Mouse (Mus musculus) duodenum, adult 2 months (tissue): ENCODE measurements around the gene Thoc2. TPM values are rescaled to one million over a fixed set of nuclear protein-coding genes. Genes with fewer than 3 reads are reported as not detected.

Source experiments
- polyA plus RNA-seq: library from polyadenylated mRNA; depleted of rRNA; stranded (reverse); fragments of >200 nt; gene quantifications from 2 replicates; pipeline ENCODE4 v1.2.3, GENCODE M21; 2012; ENCODE audit warnings: low replicate concordance; rRNA removed

Gene Thoc2
- 0.70 and 0.83 TPM in 2 replicates for polyA plus RNA-seq

DNA sequence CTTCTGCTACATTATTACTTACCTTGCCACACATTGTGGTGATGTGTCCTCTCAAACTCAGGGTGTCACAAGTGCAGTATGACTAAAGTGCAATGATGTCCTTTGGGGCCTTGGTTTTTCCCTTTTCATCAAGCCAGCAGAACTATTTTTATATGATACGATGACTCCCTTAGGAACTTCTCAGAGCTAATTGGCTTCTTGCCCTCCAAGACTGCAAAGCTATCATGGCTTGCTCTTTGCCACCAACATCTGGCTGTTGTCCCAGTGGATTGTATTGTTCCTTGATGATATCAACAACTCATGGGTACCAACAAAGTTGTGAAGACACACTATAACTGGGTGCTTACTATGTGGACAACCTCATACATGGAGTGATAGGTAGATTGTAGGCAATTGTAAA, at the start of gene Thoc2:
TSS of gene Thoc2 (minus strand) at position 101 of the 400 bp plus-strand sequence.

Other genes starting within 250 kb of the Thoc2 start
- 2.5 and 6.8 TPM in 2 replicates for gene Xiap, start 139.0 kb upstream of the Thoc2 start, polyA plus RNA-seq
- gene Stag2, start 228.6 kb upstream of the Thoc2 start, polyA plus RNA-seq, result 0.66 and 0.92 TPM in 2 replicates